Mouse (Mus musculus) ES-CJ7 (cell line): ENCODE data around the gene Cisd3.
"Not testable (repeated sequence)": the region's sequence is repeated elsewhere in the genome, so short reads cannot be mapped to it uniquely, and the experiment has no call there.

Source experiments
- DNase-seq: peaks from one replicate; pipeline ENCODE4 v3.0.0; 2011; ENCODE audit warnings: low read depth, low spot score

Gene Cisd3

GRCm38 (mm10) chr11:97711200-97711900 lies 25.7 kb downstream of the Cisd3 start:
- peak; percentile 61 for DNase-seq

GRCm38 (mm10) chr11:97712286-97712685 lies 26.7 kb downstream of the Cisd3 start:
- no peak for DNase-seq

GRCm38 (mm10) chr11:97713896-97714295 lies 28.3 kb downstream of the Cisd3 start:
- DNase-seq, result no peak

GRCm38 (mm10) chr11:97714356-97714755 lies 28.7 kb downstream of the Cisd3 start:
- DNase-seq, result peak; percentile 59

GRCm38 (mm10) chr11:97714784-97715760 lies 29.4 kb downstream of the Cisd3 start:
- no peak for DNase-seq

- no peak for DNase-seq
Measured at GRCm38 (mm10) chr11:97716021-97716420, 30.4 kb downstream of the Cisd3 start.

GRCm38 (mm10) chr11:97717369-97718280 lies 32.0 kb downstream of the Cisd3 start:
- DNase-seq, result no peak

GRCm38 (mm10) chr11:97718281-97718860 lies 32.7 kb downstream of the Cisd3 start:
- no peak for DNase-seq

- DNase-seq, result no peak
Measured at GRCm38 (mm10) chr11:97719041-97719440, 33.4 kb downstream of the Cisd3 start.

- no peak for DNase-seq
Measured at GRCm38 (mm10) chr11:97721338-97721737, 35.7 kb downstream of the Cisd3 start.

GRCm38 (mm10) chr11:97723709-97724108 lies 38.1 kb downstream of the Cisd3 start:
- no peak for DNase-seq

- no peak for DNase-seq
Measured at GRCm38 (mm10) chr11:97728311-97728710, 42.7 kb downstream of the Cisd3 start.

- DNase-seq, result no peak
Measured at GRCm38 (mm10) chr11:97728730-97729129, 43.1 kb downstream of the Cisd3 start.

- DNase-seq, result no peak
Measured at GRCm38 (mm10) chr11:97733689-97734088, 48.1 kb downstream of the Cisd3 start.

GRCm38 (mm10) chr11:97734810-97735209 lies 49.2 kb downstream of the Cisd3 start:
- not testable (repeated sequence) for DNase-seq

- no peak for DNase-seq
Measured at GRCm38 (mm10) chr11:97736645-97737044, 51.0 kb downstream of the Cisd3 start.

- no peak for DNase-seq
Measured at GRCm38 (mm10) chr11:97737600-97737999, 52.0 kb downstream of the Cisd3 start.
